15 mouse cellular contexts compared by ENCODE assay signal in the genomic region with DNA sequence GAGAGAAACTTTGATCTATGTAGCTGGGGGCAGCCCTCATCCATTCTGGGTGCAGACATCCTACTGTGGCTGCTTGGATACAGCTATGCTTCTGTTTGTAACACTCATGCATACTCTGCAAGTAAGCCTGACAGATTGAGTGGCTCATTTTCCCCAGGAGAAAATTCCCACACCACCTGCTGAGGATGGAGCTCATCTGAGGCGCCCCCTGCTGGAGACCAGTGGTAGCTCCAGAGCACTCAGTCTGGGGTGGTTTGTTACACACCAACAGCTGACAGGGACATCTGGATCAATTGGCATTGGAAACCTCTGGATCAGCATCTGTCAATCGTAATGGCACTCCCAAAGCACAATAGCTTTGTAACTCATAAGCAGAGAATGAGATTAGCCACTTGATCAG. TPM values are rescaled to one million over a fixed set of nuclear protein-coding genes. Genes with fewer than 3 reads are reported as not detected.
DNase-seq lines count a peak whose midpoint lies in the region; ATAC-seq lines count a peak whose summit lies in the region.
"Had no signal": no experiment of that assay in that cellular context is flagged by ENCODE, and none has a peak within 500 bp of the region (broad histone marks: within the 10 kb centered on the region; RNA-seq: fewer than 3 reads in every experiment).

No protein-coding gene starts in this region.

- H3K36me3 ChIP-seq in embryonic facial prominence, embryonic 12.5 days = no peaks in the 10 kb centered on the region
- H3K36me3 ChIP-seq in forebrain, embryonic 10.5 days (replicated peaks) = no peaks in the 10 kb centered on the region
- H3K36me3 ChIP-seq: midbrain, embryonic 12.5 days; stomach, embryonic 15.5 days had no signal

- H3K27ac ChIP-seq in embryonic facial prominence, embryonic 12.5 days = peak overlapping the region; percentile 46; the same call in 1 of the 2 replicates
- no peak overlapping the region for H3K27ac ChIP-seq in forebrain, embryonic 10.5 days
- H3K27ac ChIP-seq: midbrain, embryonic 12.5 days had no signal

- ATAC-seq in embryonic facial prominence, embryonic 12.5 days (ENCODE audit: insufficient number of reproducible peaks, insufficient read depth, low FRiP score, low TSS enrichment) = no peak

- H3K27me3 ChIP-seq in embryonic facial prominence, embryonic 12.5 days = no peaks in the 10 kb centered on the region
- peaks cover 18% of the 10 kb centered on the region; the same call in 1 of the 2 replicates for H3K27me3 ChIP-seq in forebrain, embryonic 10.5 days (ENCODE audit: poor library complexity, severe bottlenecking)
- H3K27me3 ChIP-seq: midbrain, embryonic 12.5 days; stomach, embryonic 15.5 days had no signal

- 73% methylated on average over 2 of the region's 2 CpGs for WGBS in embryonic facial prominence, embryonic 12.5 days
- 75% methylated on average over 2 of the region's 2 CpGs for WGBS in forebrain, embryonic 10.5 days

- H3K4me2 ChIP-seq in embryonic facial prominence, embryonic 12.5 days (replicated peaks) = no peak overlapping the region
- H3K4me2 ChIP-seq: midbrain, embryonic 12.5 days; stomach, embryonic 15.5 days had no signal

- H3K4me3 ChIP-seq in embryonic facial prominence, embryonic 12.5 days = no peak overlapping the region
- H3K4me3 ChIP-seq in forebrain, embryonic 10.5 days = no peak overlapping the region
- H3K4me3 ChIP-seq: midbrain, embryonic 12.5 days; stomach, embryonic 15.5 days had no signal

- peak; percentile 51 for DNase-seq in kidney, adult 18-20 months
- DNase-seq in kidney, postnatal 10 days = no peak
- DNase-seq in thymus, postnatal 14 days = peak; percentile 30
- no peak for DNase-seq in thymus, postnatal 0 days (ENCODE audit: low spot score)
- no peak for DNase-seq in embryo, embryonic 9.5 days (ENCODE audit: extremely low spot score)
- no peak for DNase-seq in gastrocnemius, postnatal 10 days
- no peak for DNase-seq in forebrain, embryonic 10.5 days (ENCODE audit: extremely low spot score, low spot score)
- DNase-seq: cerebellum, adult 18-20 months; kidney, adult 9 months had no signal

- H3K9me3 ChIP-seq in embryonic facial prominence, embryonic 12.5 days = no peaks in the 10 kb centered on the region
- no peaks in the 10 kb centered on the region for H3K9me3 ChIP-seq in forebrain, embryonic 10.5 days
- H3K9me3 ChIP-seq: midbrain, embryonic 12.5 days; stomach, embryonic 15.5 days had no signal

- no peak overlapping the region for H3K9ac ChIP-seq in embryonic facial prominence, embryonic 12.5 days
- H3K9ac ChIP-seq: midbrain, embryonic 12.5 days; stomach, embryonic 15.5 days had no signal

- H3K4me1 ChIP-seq in embryonic facial prominence, embryonic 12.5 days = peaks cover 70% of the 10 kb centered on the region
- H3K4me1 ChIP-seq in forebrain, embryonic 10.5 days = peaks cover 66% of the 10 kb centered on the region

RNA-seq across cellular contexts. Expression of gene Pabpn1l, which starts 37.5 kb away (rescaled TPM):
- 0.36 and 0.43 TPM in 2 replicates for polyA plus RNA-seq in thymus, postnatal 0 days (2015; fragmentation: Nextera tagmentation; extraction: Ambion mirVana)
- not detected in 2 replicates for polyA plus RNA-seq in embryonic facial prominence, embryonic 12.5 days (2016; fragmentation: Nextera tagmentation; extraction: Ambion mirVana)
- total RNA-seq in gastrocnemius, postnatal 10 days (2021) = not detected
- not detected in 2 replicates for polyA plus RNA-seq in forebrain, embryonic 10.5 days (2016; fragmentation: Nextera tagmentation; extraction: Ambion mirVana)
- polyA plus RNA-seq: forebrain, embryonic 11.5 days; heart, embryonic 14.5 days; limb, embryonic 11.5 days; midbrain, embryonic 12.5 days; stomach, embryonic 15.5 days had no signal

RNA-seq across cellular contexts. Expression of gene Cbfa2t3, which starts 38.9 kb away (rescaled TPM):
- polyA plus RNA-seq in thymus, postnatal 0 days (2015; fragmentation: Nextera tagmentation; extraction: Ambion mirVana) = 15.2 and 16.7 TPM in 2 replicates
- polyA plus RNA-seq in embryonic facial prominence, embryonic 12.5 days (2016; fragmentation: Nextera tagmentation; extraction: Ambion mirVana) = 3.9 and 4.4 TPM in 2 replicates
- 10 to 100 TPM; 19.0 to 20.1 TPM for total RNA-seq in gastrocnemius, postnatal 10 days (2021)
- polyA plus RNA-seq in forebrain, embryonic 10.5 days (2016; fragmentation: Nextera tagmentation; extraction: Ambion mirVana) = 1.6 and 2.4 TPM in 2 replicates

RNA-seq across cellular contexts. Expression of gene Trappc2l, which starts 48.6 kb away (rescaled TPM):
- 52.9 and 56.9 TPM in 2 replicates for polyA plus RNA-seq in thymus, postnatal 0 days (2015; fragmentation: Nextera tagmentation; extraction: Ambion mirVana)
- 46.3 and 56.3 TPM in 2 replicates for polyA plus RNA-seq in embryonic facial prominence, embryonic 12.5 days (2016; fragmentation: Nextera tagmentation; extraction: Ambion mirVana)
- 10 to 100 TPM; 52.7 to 52.8 TPM for total RNA-seq in gastrocnemius, postnatal 10 days (2021)
- polyA plus RNA-seq in forebrain, embryonic 10.5 days (2016; fragmentation: Nextera tagmentation; extraction: Ambion mirVana) = 41.0 and 44.1 TPM in 2 replicates

RNA-seq across cellular contexts. Expression of gene Galns, which starts 48.8 kb away (rescaled TPM):
- 10.5 and 11.7 TPM in 2 replicates for polyA plus RNA-seq in thymus, postnatal 0 days (2015; fragmentation: Nextera tagmentation; extraction: Ambion mirVana)
- polyA plus RNA-seq in embryonic facial prominence, embryonic 12.5 days (2016; fragmentation: Nextera tagmentation; extraction: Ambion mirVana) = 7.1 and 7.4 TPM in 2 replicates
- 1 to 10 TPM; 4.5 to 7.4 TPM for total RNA-seq in gastrocnemius, postnatal 10 days (2021)
- 4.6 and 5.5 TPM in 2 replicates for polyA plus RNA-seq in forebrain, embryonic 10.5 days (2016; fragmentation: Nextera tagmentation; extraction: Ambion mirVana)

Comparison
In these comparisons a context has a peak if more than half of its experiments do, and no peak if none do; other contexts are left out.
1. DNase-seq: peak in kidney, adult 18-20 months (single experiment) and thymus, postnatal 14 days (single experiment); none in kidney, postnatal 10 days (single experiment), thymus, postnatal 0 days (single experiment), embryo, embryonic 9.5 days (single experiment), gastrocnemius, postnatal 10 days (single experiment) and forebrain, embryonic 10.5 days (single experiment).